Mouse (Mus musculus) E14TG2a.4 (cell line): ENCODE results near the gene Ifitm10.
"Not testable (repeated sequence)": the region's sequence is repeated elsewhere in the genome, so short reads cannot be mapped to it uniquely, and the experiment has no call there.

Experiments used
- CTCF ChIP-seq: conservative IDR thresholded peaks from 2 replicates; pipeline ENCODE4 v1.5.1; 2014; ENCODE audit warnings: low read length
- NANOG ChIP-seq: IDR thresholded peaks from 2 replicates; pipeline ENCODE4 v1.6.1; 2014; ENCODE audit warnings: borderline replicate concordance, low read length, mixed read lengths
- POU5F1 ChIP-seq: IDR thresholded peaks from 2 replicates; pipeline ENCODE4 v1.6.1; 2014; ENCODE audit warnings: low read length, borderline replicate concordance

GRCm38 (mm10) chr7:142296108-142296507 lies 77.4 kb downstream of the Ifitm10 start:
- TF ChIP-seq CTCF, NANOG, POU5F1: not testable (repeated sequence)
